Mouse (Mus musculus) urinary bladder, postnatal 36 days (tissue): ENCODE results near the gene Pik3c2b.

Experiments
- DNase-seq, 2 experiments: peaks; one replicate each; pipeline ENCODE4 v3.0.0; 2022; ENCODE audit warnings: low spot score in 2 of 2, mixed read lengths in 1 of 2

Pik3c2b gene

GRCm38 (mm10) chr1:133071666-133072381 lies 26.4 kb downstream of the Pik3c2b start:
- DNase-seq, result peak in 1 of 2 experiments; percentile 59

DNA sequence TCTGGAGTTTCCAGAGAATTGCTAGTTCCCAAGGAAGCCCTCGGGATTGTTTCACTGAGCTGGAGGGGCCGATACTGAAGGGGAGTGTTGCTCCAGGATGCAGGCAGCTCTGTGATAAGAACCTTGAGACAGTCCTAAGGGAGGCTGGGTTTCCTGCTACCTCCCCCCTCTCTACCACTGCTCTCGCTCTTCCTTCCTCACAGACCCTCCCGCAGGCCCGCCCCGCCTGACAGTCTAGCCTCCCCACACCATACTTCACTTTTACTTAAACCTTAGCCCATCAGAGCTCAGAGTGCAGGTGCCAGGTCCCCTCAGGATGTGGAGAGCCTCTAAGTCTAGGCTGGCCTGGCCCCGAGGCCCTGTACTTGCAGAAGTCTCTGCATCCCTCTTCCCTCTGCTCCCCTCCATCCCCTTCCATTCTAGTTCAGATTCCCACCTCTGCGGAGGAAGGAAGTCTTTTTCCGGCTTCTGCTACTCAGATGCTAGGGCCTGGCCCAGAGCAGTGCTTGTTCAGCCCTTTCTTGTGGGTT lies 27.9 kb downstream of the Pik3c2b start:
- DNase-seq, result no peak

DNA sequence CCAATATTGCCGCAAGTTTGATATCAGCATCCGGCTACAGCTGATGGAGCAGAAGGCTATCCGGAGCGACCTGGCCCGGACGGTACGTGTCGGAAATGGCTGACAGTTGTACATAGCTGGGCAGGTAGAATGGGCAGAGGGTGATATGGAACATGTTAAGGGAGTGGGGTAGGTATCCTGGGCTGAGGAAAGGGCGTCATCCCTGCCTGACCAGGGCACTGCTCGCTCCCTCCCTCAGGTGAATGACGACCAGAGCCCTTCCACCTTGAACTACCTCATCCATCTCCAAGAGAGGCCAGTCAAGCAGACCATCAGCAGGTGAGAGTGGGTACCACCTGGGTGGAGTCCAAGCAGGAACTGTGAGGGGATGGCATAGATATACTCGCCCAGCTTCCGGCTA lies 29.1 kb downstream of the Pik3c2b start:
- no peak for DNase-seq

DNA sequence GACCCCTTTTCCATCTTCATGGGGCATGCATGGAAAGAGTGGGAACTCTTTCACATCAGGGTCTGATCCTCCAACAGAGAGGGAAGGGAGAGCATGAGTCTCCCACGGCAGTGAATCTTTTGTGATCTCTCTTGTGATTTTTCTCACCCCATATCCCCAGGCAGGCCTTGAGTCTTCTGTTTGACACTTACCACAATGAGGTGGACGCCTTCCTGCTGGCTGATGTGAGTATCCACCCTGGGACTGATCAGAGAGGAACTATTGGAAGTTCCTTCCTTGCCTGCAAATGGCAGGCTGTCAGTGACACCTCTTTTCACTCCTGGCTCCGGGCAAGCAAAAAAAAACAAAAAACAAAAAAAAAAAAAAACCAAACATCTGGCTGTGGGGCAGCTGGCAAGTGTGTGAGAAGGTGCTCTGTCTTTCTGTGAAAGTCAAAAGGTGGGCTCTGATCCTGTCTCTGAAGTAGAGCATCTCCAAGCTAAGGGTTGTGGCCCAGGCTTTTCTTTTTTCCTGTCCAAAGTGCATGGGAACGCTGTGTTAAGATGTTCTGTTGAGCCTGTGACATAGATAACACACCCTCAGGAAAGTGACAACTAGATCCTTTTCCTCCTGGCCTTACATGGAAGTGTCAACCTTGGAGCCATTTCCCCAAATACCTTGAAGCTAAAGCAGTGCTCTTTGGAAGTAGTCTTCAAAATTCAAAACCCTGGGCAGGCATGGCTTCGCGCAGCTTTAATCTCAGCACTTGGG lies 30.4 kb downstream of the Pik3c2b start:
- DNase-seq, result no peak

GRCm38 (mm10) chr1:133076681-133077514 lies 31.4 kb downstream of the Pik3c2b start:
- peak in 1 of 2 experiments; percentile 51 for DNase-seq

- no peak for DNase-seq
Observed at GRCm38 (mm10) chr1:133077606-133078337, 32.3 kb downstream of the Pik3c2b start.

GRCm38 (mm10) chr1:133078338-133078727 lies 32.9 kb downstream of the Pik3c2b start:
- DNase-seq, result no peak

GRCm38 (mm10) chr1:133079509-133079908 lies 34.0 kb downstream of the Pik3c2b start:
- no peak for DNase-seq

- no peak for DNase-seq
Observed at GRCm38 (mm10) chr1:133080079-133080561, 34.7 kb downstream of the Pik3c2b start.

- no peak for DNase-seq
Observed at GRCm38 (mm10) chr1:133080717-133081116, 35.2 kb downstream of the Pik3c2b start.

GRCm38 (mm10) chr1:133083003-133083546 lies 37.6 kb downstream of the Pik3c2b start:
- no peak for DNase-seq

DNA sequence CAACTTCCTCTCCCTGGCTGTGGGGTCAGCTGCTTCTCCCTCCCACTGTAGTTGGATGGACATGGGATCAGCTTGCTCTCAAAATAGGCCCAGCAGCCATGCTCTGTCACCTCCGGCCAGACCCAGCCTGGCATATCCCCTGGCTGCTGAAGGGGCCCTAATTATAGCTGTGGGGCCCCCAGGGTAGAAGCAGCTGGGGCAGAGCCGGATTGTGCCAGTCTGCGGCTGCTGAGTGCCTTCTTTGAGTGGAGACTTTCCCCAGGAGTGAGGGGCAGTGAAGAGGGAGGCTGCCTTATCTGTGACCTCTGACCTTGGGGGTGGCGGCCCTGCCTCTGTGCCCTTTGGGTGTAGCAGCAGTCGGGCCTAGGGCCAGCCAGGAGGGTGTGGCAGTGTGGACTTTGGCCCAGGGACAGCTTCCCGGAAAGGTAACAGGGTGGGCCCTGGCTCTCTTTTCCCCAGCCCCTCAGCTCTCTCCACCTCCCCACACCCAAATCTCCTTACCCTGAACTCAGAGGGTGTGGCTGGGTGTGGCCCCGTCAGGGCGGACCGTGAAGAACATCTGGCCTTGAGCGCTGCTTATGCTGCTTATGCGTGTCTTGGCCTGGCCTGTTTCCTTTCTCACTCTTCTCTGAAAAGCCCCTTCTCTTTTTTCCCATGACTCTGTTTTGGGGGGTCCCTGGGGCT lies 38.6 kb downstream of the Pik3c2b start:
- DNase-seq, result peak; percentile 40 to 42

- DNase-seq, result no peak
Observed at GRCm38 (mm10) chr1:133084708-133085416, 39.4 kb downstream of the Pik3c2b start.

DNA sequence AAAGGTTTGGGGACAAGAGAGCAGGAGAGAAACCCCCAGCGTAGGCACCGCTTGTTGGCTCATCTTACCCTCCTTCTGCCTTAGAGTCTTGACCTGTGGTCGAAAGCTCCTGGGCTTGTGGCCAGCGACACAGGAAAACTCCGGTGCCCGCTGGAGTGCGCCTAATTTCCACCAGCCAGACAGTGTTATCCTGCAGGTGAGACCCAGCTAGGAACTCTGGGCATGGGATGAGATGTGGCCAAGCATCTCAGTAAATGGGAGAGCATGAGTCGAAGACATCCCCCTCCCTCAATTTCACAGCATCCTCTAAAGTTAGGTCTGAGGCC lies 39.9 kb downstream of the Pik3c2b start:
- DNase-seq, result no peak

- DNase-seq, result no peak
Observed at GRCm38 (mm10) chr1:133086804-133087203, 41.3 kb downstream of the Pik3c2b start.

DNA sequence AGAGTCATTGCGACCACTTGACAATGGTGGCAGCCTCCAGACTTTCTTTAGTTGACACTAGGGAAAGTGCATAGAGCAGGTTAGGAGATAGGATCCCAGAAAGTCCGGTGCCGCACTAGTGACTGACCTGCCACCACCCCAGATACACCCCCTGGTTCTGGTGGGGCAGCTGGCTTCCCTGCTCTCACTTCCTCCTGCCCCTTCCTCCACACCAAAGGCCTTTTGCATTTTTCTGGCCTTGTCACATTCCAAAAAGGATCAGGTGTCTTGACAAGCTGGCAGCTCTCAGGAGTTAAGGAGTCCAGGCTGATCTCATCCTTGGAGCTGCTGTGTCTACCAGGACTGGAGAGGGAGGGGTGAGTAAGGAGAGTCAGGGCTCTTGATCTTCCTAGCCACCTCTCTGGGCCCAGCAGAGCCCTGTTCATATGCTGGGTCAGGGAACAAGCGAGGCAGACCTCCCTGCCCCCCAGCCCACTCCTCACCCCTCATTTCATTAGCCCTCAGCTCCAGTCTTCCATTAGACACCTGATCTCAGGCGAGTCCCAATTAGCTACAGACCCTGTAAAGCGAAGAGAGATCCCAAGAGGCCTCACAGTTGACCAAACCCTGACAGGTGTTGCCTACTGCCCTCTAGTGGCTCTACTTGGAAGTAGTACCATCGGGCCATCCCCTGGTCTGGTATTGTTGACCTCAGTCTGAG lies 41.9 kb downstream of the Pik3c2b start:
- peak; percentile 53 to 63 for DNase-seq

GRCm38 (mm10) chr1:133088196-133088595 lies 42.7 kb downstream of the Pik3c2b start:
- no peak for DNase-seq

DNA sequence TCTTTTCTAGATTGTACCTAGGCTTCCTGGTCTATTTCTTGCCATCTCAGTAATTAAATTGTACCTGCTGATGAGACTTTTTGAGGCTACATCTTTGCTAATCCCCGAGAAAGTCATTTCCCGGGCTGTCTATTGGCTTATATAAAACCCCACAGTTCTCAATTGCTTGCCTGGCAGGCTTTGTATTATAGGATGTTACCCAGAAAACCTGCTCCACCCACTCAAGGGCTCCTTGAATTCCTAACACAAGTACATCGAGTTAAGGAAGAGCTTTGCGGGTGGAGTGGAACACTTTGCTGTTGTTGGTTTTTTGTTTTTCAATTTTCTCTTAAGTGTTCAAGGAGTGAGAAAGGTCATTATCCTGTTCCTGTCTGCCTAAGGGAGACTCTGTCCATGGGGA lies 43.9 kb downstream of the Pik3c2b start:
- no peak for DNase-seq

GRCm38 (mm10) chr1:133090641-133091040 lies 45.2 kb downstream of the Pik3c2b start:
- peak; percentile 80 to 87 for DNase-seq
